In genomic region chr7:113791991-113792390, GRCm38 (mm10) we compare ENCODE assay signal across 21 mouse cellular contexts. TPM values are rescaled to one million over a fixed set of nuclear protein-coding genes. Genes with fewer than 3 reads are reported as not detected.
DNase-seq lines count a peak whose midpoint lies in the region; ATAC-seq and TF ChIP-seq lines count a peak whose summit lies in the region.
"Had no signal": no experiment of that assay in that cellular context is flagged by ENCODE, and none has a peak within 500 bp of the region (broad histone marks: within the 10 kb centered on the region; RNA-seq: fewer than 3 reads in every experiment).

No protein-coding gene starts in this region.

- TF ChIP-seq EP300 in heart, postnatal 0 days (IDR thresholded peaks at IDR 0.05; ENCODE audit: low read depth): no peak

- no peaks in the 10 kb centered on the region for H3K36me3 ChIP-seq in heart, postnatal 0 days (replicated peaks; ENCODE audit: control insufficient read depth, insufficient read depth, low read length)
- H3K36me3 ChIP-seq: forebrain, embryonic 10.5 days; hindbrain, embryonic 10.5 days; limb, embryonic 15.5 days; midbrain, embryonic 12.5 days had no signal

- peaks cover 7% of the 10 kb centered on the region for H3K4me1 ChIP-seq in heart, postnatal 0 days (ENCODE audit: control insufficient read depth, insufficient read depth)
- H3K4me1 ChIP-seq: forebrain, embryonic 10.5 days; midbrain, embryonic 12.5 days had no signal

- 0 out of 2 replicates have a peak, but pooled peaks have one; percentile 20 for ATAC-seq in heart, postnatal 0 days (ENCODE audit: insufficient read depth, low read depth)
- ATAC-seq in erythroid progenitor cell, adult 5-6 weeks (replicated peaks; ENCODE audit: low FRiP score, poor library complexity, severe bottlenecking): no peak
- ATAC-seq: liver, postnatal 0 days had no signal

- H3K4me3 ChIP-seq in layer of hippocampus, adult 2 months: no peak overlapping the region
- no peak overlapping the region for H3K4me3 ChIP-seq in heart, postnatal 0 days (ENCODE audit: low read depth, low read length)
- H3K4me3 ChIP-seq: forebrain, embryonic 10.5 days; hindbrain, embryonic 10.5 days; limb, embryonic 15.5 days; midbrain, embryonic 12.5 days; myocyte had no signal

- H3K27ac ChIP-seq in layer of hippocampus, adult 2 months: peak overlapping the region; percentile 56
- peak overlapping the region; percentile 40 for H3K27ac ChIP-seq in heart, postnatal 0 days (ENCODE audit: low read depth)
- H3K27ac ChIP-seq: forebrain, embryonic 10.5 days; hindbrain, embryonic 10.5 days; limb, embryonic 15.5 days; midbrain, embryonic 12.5 days had no signal

- WGBS in heart, postnatal 0 days: 47% methylated on average over 5 of the region's 5 CpGs

- TF ChIP-seq CTCF in layer of hippocampus, adult 2 months (conservative IDR thresholded peaks at IDR 0.05): no peak
- TF ChIP-seq CTCF in heart, postnatal 0 days (IDR thresholded peaks at IDR 0.05; ENCODE audit: low read depth): no peak

- DNase-seq in heart, adult 18-20 months: peak; percentile 25 to 34
- no peak for DNase-seq in heart, postnatal 10 days
- DNase-seq in layer of hippocampus, adult 2 months (ENCODE audit: low spot score in 2 of 2): peak in 1 of 2 experiments; percentile 32
- DNase-seq in layer of hippocampus, adult 9-10 months (ENCODE audit: low spot score): no peak
- DNase-seq in right cerebral cortex, adult 18-20 months: peak; percentile 15
- no peak for DNase-seq in right cerebral cortex, postnatal 25 days
- no peak for DNase-seq in heart, postnatal 0 days (ENCODE audit: low spot score)
- DNase-seq: adrenal gland, adult 2 months; cerebellum, adult 11-12 months; cerebellum, postnatal 36 days; kidney, adult 11 months; kidney, postnatal 14 days; liver, postnatal 0 days; lung, postnatal 4 days; thymus, adult 2 months had no signal

- intact Hi-C loops in heart, postnatal 10 days (cut with DNase I): no loop called here

- H3K4me2 ChIP-seq in heart, postnatal 0 days (ENCODE audit: low read depth, low read length): no peak overlapping the region
- H3K4me2 ChIP-seq: limb, embryonic 15.5 days; midbrain, embryonic 12.5 days had no signal

- no peaks in the 10 kb centered on the region for H3K27me3 ChIP-seq in heart, postnatal 0 days (ENCODE audit: control insufficient read depth, insufficient read depth, low read length)
- H3K27me3 ChIP-seq: limb, embryonic 15.5 days; midbrain, embryonic 12.5 days had no signal

- H3K9ac ChIP-seq in heart, postnatal 0 days (replicated peaks; ENCODE audit: low read depth, low read length): no peak overlapping the region
- H3K9ac ChIP-seq: limb, embryonic 15.5 days; liver, postnatal 0 days; midbrain, embryonic 12.5 days had no signal

- no peaks in the 10 kb centered on the region for H3K9me3 ChIP-seq in heart, postnatal 0 days (replicated peaks; ENCODE audit: control insufficient read depth, low read length)
- H3K9me3 ChIP-seq: forebrain, embryonic 10.5 days; hindbrain, embryonic 10.5 days; limb, embryonic 15.5 days; midbrain, embryonic 12.5 days had no signal

RNA-seq across cellular contexts. Expression of gene Spon1, which starts 26.2 kb away (rescaled TPM):
- 10 to 100 TPM; 10.1 to 10.2 TPM for total RNA-seq in heart, adult 18-20 months (2021)
- 10 to 100 TPM; 14.5 to 17.5 TPM for total RNA-seq in heart, postnatal 10 days (2021)
- total RNA-seq in layer of hippocampus, adult 2 months (2021): 10 to 100 TPM; 68.1 to 68.6 TPM
- total RNA-seq in heart, postnatal 0 days (2014; rRNA removed; ENCODE audit: low replicate concordance): 19.7 and 21.6 TPM in 2 replicates
- polyA plus RNA-seq in heart, postnatal 0 days (2015; fragmentation: Nextera tagmentation; extraction: Ambion mirVana): 19.5 and 20.7 TPM in 2 replicates
- 0.84 TPM in 1 of 2 replicates, not detected in the other for total RNA-seq in erythroid progenitor cell, adult 5-6 weeks (2015; ENCODE audit: low replicate concordance)
- 0.13 TPM in 1 of 2 replicates, not detected in the other for total RNA-seq in erythroid progenitor cell, adult 5-6 weeks (2017; ENCODE audit: low replicate concordance)

Comparison
In these comparisons a context has a peak if more than half of its experiments do, and no peak if none do; other contexts are left out.
1. DNase-seq: peak in heart, adult 18-20 months (2 of 2) and right cerebral cortex, adult 18-20 months (single experiment); none in heart, postnatal 10 days (0 of 2), layer of hippocampus, adult 9-10 months (single experiment), right cerebral cortex, postnatal 25 days (single experiment) and heart, postnatal 0 days (single experiment).
2. RNA of gene Spon1, which starts 26.2 kb away (total RNA-seq): 68.1 to 68.6 TPM in layer of hippocampus, adult 2 months, 19.7 to 21.6 TPM in heart, postnatal 0 days, 14.5 to 17.5 TPM in heart, postnatal 10 days and 10.1 to 10.2 TPM in heart, adult 18-20 months; 0.13 to 0.84 TPM in erythroid progenitor cell, adult 5-6 weeks; every median in the first group is over 4 times any median in the second.